Mouse (Mus musculus) myocyte (in vitro differentiated cells): ENCODE data around the gene Dpp10. TPM values are rescaled to one million over a fixed set of nuclear protein-coding genes. Genes with fewer than 3 reads are reported as not detected.

Experiments used
- H3K27me3 ChIP-seq: one replicate; pipeline ENCODE4 v1.6.1; 2011; ENCODE audit not compliant: control insufficient read depth, insufficient read depth, insufficient read length
- H3K36me3 ChIP-seq: one replicate; pipeline ENCODE4 v1.6.1; 2011; ENCODE audit not compliant: control insufficient read depth, insufficient read depth
- H3K4me2 ChIP-seq: one replicate; pipeline ENCODE4 v1.6.1; 2011; ENCODE audit warnings: low read depth, control low read depth
- H3K4me3 ChIP-seq: one replicate; pipeline ENCODE4 v1.5.1; 2011; ENCODE audit warnings: mild to moderate bottlenecking, control low read depth, moderate library complexity
- H3K79me2 ChIP-seq: one replicate; pipeline ENCODE4 v1.6.1; 2011; ENCODE audit not compliant: control insufficient read depth, insufficient read depth
- H3ac ChIP-seq: one replicate; pipeline ENCODE4 v1.6.1; 2011; ENCODE audit not compliant: control insufficient read depth, insufficient read length
- CEBPB ChIP-seq: IDR thresholded peaks from 2 replicates; pipeline ENCODE4 v1.6.1; 2011; ENCODE audit warnings: mild to moderate bottlenecking, moderate library complexity; ENCODE audit not compliant: poor library complexity, insufficient read depth, severe bottlenecking
- MAX ChIP-seq: IDR thresholded peaks from one replicate; pipeline ENCODE4 v1.6.1; 2011; ENCODE audit warnings: low read depth, mild to moderate bottlenecking, control low read depth
- MYOD1 ChIP-seq, 3 experiments: IDR thresholded peaks; one replicate each; pipeline ENCODE4 v1.6.1; 2011; ENCODE audit warnings: control low read depth in 2 of 3, low read depth in 2 of 3, mild to moderate bottlenecking in 2 of 3, moderate library complexity in 1 of 3; ENCODE audit not compliant: insufficient read length in 2 of 3, control insufficient read depth in 1 of 3
- MYOG ChIP-seq, 3 experiments: IDR thresholded peaks; one replicate each; pipeline ENCODE4 v1.6.1; 2011; ENCODE audit warnings: control low read depth in 2 of 3, low read depth in 2 of 3, mild to moderate bottlenecking in 2 of 3; ENCODE audit not compliant: insufficient read length in 2 of 3, control insufficient read depth in 1 of 3, insufficient read depth in 1 of 3
- POLR2A ChIP-seq: IDR thresholded peaks from one replicate; pipeline ENCODE4 v1.6.1; 2011; ENCODE audit warnings: low read depth, mild to moderate bottlenecking, control low read depth, moderate library complexity; ENCODE audit not compliant: insufficient read length
- POLR2AphosphoS2 ChIP-seq: IDR thresholded peaks from one replicate; pipeline ENCODE4 v1.6.1; 2011; ENCODE audit warnings: low read depth, control low read depth; ENCODE audit not compliant: insufficient read length
- REST ChIP-seq: IDR thresholded peaks from one replicate; pipeline ENCODE4 v1.6.1; 2011; ENCODE audit warnings: mild to moderate bottlenecking, control low read depth, moderate library complexity; ENCODE audit not compliant: insufficient read depth, insufficient read length
- SRF ChIP-seq: IDR thresholded peaks from one replicate; pipeline ENCODE4 v1.6.1; 2011; ENCODE audit warnings: low read depth; ENCODE audit not compliant: control insufficient read depth, insufficient read length
- TCF12 ChIP-seq: IDR thresholded peaks from one replicate; pipeline ENCODE4 v1.6.1; 2011; ENCODE audit warnings: mild to moderate bottlenecking, control low read depth; ENCODE audit not compliant: poor library complexity, insufficient read depth, severe bottlenecking
- TCF3 ChIP-seq: IDR thresholded peaks from one replicate; pipeline ENCODE4 v1.6.1; 2011; ENCODE audit warnings: low read depth, control low read depth; ENCODE audit not compliant: insufficient read length
- USF1 ChIP-seq: IDR thresholded peaks from one replicate; pipeline ENCODE4 v1.6.1; 2011; ENCODE audit warnings: low read depth, mild to moderate bottlenecking, control low read depth, moderate library complexity
- polyA plus RNA-seq: library from polyadenylated mRNA; unstranded; fragments of >200 nt; fragmentation: generic; extraction: Trizol; gene quantifications from one replicate; pipeline ENCODE4 v1.2.1, GENCODE M21; 2012; ENCODE audit warnings: missing spikeins

Dpp10 gene
- polyA plus RNA-seq, 1 experiment: not detected

DNA sequence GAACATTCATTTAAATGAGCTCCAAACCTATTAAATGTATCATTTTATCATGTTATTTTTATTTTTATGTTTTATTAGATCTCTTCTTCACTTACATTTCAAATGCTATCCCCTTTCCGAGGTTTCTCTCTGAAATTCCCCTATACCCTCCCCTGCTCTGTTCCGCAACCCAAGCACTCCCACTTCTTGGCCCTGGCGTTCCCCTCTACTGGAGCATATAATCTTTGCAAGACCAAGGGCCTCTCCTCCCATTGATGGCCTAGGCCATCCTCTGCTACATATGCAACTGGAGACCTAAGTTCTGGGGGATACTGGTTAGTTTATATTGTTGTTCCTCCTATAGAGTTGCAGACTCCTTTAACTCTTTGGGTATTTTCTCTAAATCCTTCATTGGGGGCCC lies 283.1 kb downstream of the Dpp10 start:
- Histone ChIP-seq H3ac (no peak overlapping the region), H3K4me2 (no peak overlapping the region), H3K36me3 (no peaks in the 10 kb centered on the region), H3K27me3 (no peaks in the 10 kb centered on the region), H3K79me2 (no peaks in the 10 kb centered on the region), H3K4me3 (no peak overlapping the region)
- no peak for TF ChIP-seq MYOG (IDR thresholded peaks at IDR 0.05; ENCODE audit: control insufficient read depth in 1 of 3, insufficient read depth in 1 of 3, insufficient read length in 2 of 3, low read depth in 2 of 3)
- TF ChIP-seq SRF: no peak
- no peak for TF ChIP-seq TCF3
- no peak for TF ChIP-seq USF1
- no peak for TF ChIP-seq MAX

GRCm38 (mm10) chr1:123756055-123756454 lies 289.3 kb downstream of the Dpp10 start:
- Histone ChIP-seq H3ac (no peak overlapping the region), H3K36me3 (no peaks in the 10 kb centered on the region), H3K4me3 (no peak overlapping the region), H3K27me3 (no peaks in the 10 kb centered on the region), H3K79me2 (no peaks in the 10 kb centered on the region), H3K4me2 (no peak overlapping the region)
- no peak for TF ChIP-seq MAX
- TF ChIP-seq REST: no peak
- no peak for TF ChIP-seq POLR2A
- TF ChIP-seq USF1: no peak
- no peak for TF ChIP-seq MYOD1 (IDR thresholded peaks at IDR 0.05; ENCODE audit: control insufficient read depth in 1 of 3, insufficient read length in 2 of 3, low read depth in 2 of 3)
- TF ChIP-seq SRF: no peak

DNA sequence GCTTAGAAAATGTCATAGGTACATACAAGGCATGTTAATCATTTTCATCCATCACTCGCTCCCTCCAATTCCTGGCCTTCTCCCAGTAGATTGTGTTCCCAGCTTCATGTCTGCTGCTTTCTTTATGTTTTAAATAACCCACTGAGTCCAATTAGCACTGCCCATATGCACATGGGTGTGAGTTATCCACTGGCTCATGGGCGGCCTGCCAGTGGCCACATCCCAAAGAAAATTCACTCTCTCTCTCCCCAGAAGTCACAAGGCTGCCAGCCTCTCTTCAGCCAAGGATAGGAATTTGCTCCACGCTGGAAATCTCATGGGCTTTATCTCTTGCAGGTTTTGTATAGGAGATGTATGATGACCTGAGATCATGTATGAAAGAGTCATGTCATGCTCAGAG lies 338.1 kb downstream of the Dpp10 start:
- Histone ChIP-seq H3K4me3 (no peak overlapping the region), H3K36me3 (no peaks in the 10 kb centered on the region), H3K27me3 (no peaks in the 10 kb centered on the region), H3ac (no peak overlapping the region), H3K4me2 (no peak overlapping the region), H3K79me2 (no peaks in the 10 kb centered on the region)
- TF ChIP-seq REST (no peak), MYOG (IDR thresholded peaks at IDR 0.05; ENCODE audit: control insufficient read depth in 1 of 3, insufficient read depth in 1 of 3, insufficient read length in 2 of 3, low read depth in 2 of 3) (no peak), POLR2A (no peak), TCF12 (no peak), POLR2AphosphoS2 (no peak), MYOD1 (IDR thresholded peaks at IDR 0.05; ENCODE audit: control insufficient read depth in 1 of 3, insufficient read length in 2 of 3, low read depth in 2 of 3) (no peak), TCF3 (no peak), CEBPB (no peak)

DNA sequence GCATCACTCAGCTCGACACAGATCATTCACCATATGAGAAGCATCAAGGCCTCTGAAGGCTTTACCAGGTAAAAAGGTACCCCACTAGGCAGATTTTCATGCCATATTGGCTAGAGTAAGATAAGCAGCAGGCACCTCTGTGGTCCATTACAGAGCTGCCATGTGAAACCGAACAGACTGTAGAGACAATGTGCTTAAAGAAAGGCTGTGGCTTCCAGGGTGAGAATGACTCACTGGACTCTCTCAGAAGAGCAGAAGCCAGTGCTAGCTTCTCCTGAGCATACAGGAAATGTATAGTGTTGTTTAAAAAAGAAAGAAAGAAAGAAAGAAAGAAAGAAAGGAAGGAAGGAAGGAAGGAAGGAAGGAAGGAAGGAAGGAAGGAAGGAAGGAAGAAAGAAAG lies 386.9 kb downstream of the Dpp10 start:
- H3K27me3 ChIP-seq: no peaks in the 10 kb centered on the region
- TF ChIP-seq MYOD1 (IDR thresholded peaks at IDR 0.05; ENCODE audit: control insufficient read depth in 1 of 3, insufficient read length in 2 of 3, low read depth in 2 of 3): no peak
- no peak for TF ChIP-seq TCF12
- TF ChIP-seq REST: no peak
- no peak for TF ChIP-seq TCF3
- TF ChIP-seq MYOG (IDR thresholded peaks at IDR 0.05; ENCODE audit: control insufficient read depth in 1 of 3, insufficient read depth in 1 of 3, insufficient read length in 2 of 3, low read depth in 2 of 3): no peak
- no peak for TF ChIP-seq SRF
- H3ac ChIP-seq: no peak overlapping the region
- no peaks in the 10 kb centered on the region for H3K36me3 ChIP-seq
- no peaks in the 10 kb centered on the region for H3K79me2 ChIP-seq
- no peak overlapping the region for H3K4me2 ChIP-seq
- no peak overlapping the region for H3K4me3 ChIP-seq

DNA sequence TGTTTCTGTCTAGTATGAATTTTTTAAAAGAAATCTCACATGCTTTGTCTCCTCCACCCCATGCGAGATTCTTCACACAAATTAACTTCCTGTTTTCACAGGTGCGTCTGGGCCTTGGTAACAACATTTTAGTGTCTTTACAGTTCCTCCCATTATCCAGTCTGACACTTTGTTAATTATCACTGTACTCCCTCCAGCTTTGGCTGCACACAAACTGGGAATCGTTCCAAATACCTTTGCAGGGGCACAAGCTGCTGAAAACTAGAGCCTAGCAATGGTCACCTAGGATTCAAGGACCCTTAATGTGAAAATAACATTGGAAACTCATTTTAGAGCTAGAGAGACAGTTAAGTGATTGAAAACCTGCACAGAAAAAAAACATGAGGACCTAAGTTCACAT lies 388.8 kb downstream of the Dpp10 start:
- no peaks in the 10 kb centered on the region for H3K79me2 ChIP-seq
- H3ac ChIP-seq: no peak overlapping the region
- no peaks in the 10 kb centered on the region for H3K27me3 ChIP-seq
- H3K4me2 ChIP-seq: no peak overlapping the region
- TF ChIP-seq MAX (no peak), TCF12 (no peak), MYOD1 (IDR thresholded peaks at IDR 0.05; ENCODE audit: control insufficient read depth in 1 of 3, insufficient read length in 2 of 3, low read depth in 2 of 3) (no peak), TCF3 (no peak), CEBPB (no peak), REST (no peak), SRF (no peak), USF1 (no peak)
- no peak overlapping the region for H3K4me3 ChIP-seq
- no peaks in the 10 kb centered on the region for H3K36me3 ChIP-seq

- no peak overlapping the region for H3K4me2 ChIP-seq
- no peak overlapping the region for H3ac ChIP-seq
- TF ChIP-seq MAX: no peak
- TF ChIP-seq MYOD1 (IDR thresholded peaks at IDR 0.05; ENCODE audit: control insufficient read depth in 1 of 3, insufficient read length in 2 of 3, low read depth in 2 of 3): no peak
- TF ChIP-seq REST: no peak
- no peaks in the 10 kb centered on the region for H3K79me2 ChIP-seq
- no peak overlapping the region for H3K4me3 ChIP-seq
- H3K36me3 ChIP-seq: no peaks in the 10 kb centered on the region
- H3K27me3 ChIP-seq: no peaks in the 10 kb centered on the region
These were observed 407.5 kb downstream of the Dpp10 start for GRCm38 (mm10) chr1:123637897-123638296.
